Mouse (Mus musculus) MEL (cell line): ENCODE measurements around the gene Apc2.

Experiments
- CHD1 ChIP-seq: IDR thresholded peaks from 2 replicates; pipeline ENCODE4 v1.6.1; 2012; ENCODE audit warnings: low read depth, mild to moderate bottlenecking, inconsistent platforms, low read length, improper control_type of control experiment
- CTCF ChIP-seq, 3 experiments: IDR thresholded peaks in 2 of 3; conservative IDR thresholded peaks in 1 of 3; 2 replicates each; pipeline ENCODE4 v1.5.1; 2011 to 2012; ENCODE audit warnings: low read length in 3 of 3, low read depth in 2 of 3, mild to moderate bottlenecking in 2 of 3, improper control_type of control experiment in 1 of 3, inconsistent platforms in 1 of 3, mixed read lengths in 1 of 3, moderate library complexity in 1 of 3; ENCODE audit not compliant: control insufficient read depth in 1 of 3, insufficient read depth in 1 of 3, poor library complexity in 1 of 3, severe bottlenecking in 1 of 3
- EP300 ChIP-seq, 2 experiments: IDR thresholded peaks; 2 replicates each; pipeline ENCODE4 v1.6.1; 2011; ENCODE audit warnings: improper control_type of control experiment in 2 of 2, low read length in 2 of 2, low read depth in 1 of 2, mild to moderate bottlenecking in 1 of 2
- MAX ChIP-seq: IDR thresholded peaks from 2 replicates; pipeline ENCODE4 v1.6.1; 2011; ENCODE audit warnings: low read length, improper control_type of control experiment
- MAZ ChIP-seq: IDR thresholded peaks from 2 replicates; pipeline ENCODE4 v1.6.1; 2012; ENCODE audit warnings: low read depth, mild to moderate bottlenecking, inconsistent platforms, low read length, improper control_type of control experiment
- POLR2A ChIP-seq, 2 experiments: IDR thresholded peaks; 2 replicates each; pipeline ENCODE4 v1.6.1; 2011 to 2012; ENCODE audit warnings: low read length in 2 of 2, mild to moderate bottlenecking in 2 of 2, control low read depth in 1 of 2, improper control_type of control experiment in 1 of 2, low read depth in 1 of 2, moderate library complexity in 1 of 2; ENCODE audit not compliant: control insufficient read depth in 1 of 2, insufficient read depth in 1 of 2, poor library complexity in 1 of 2
- SIN3A ChIP-seq: IDR thresholded peaks from 2 replicates; pipeline ENCODE4 v1.6.1; 2012; ENCODE audit warnings: low read length, improper control_type of control experiment, inconsistent platforms
- TAL1 ChIP-seq: IDR thresholded peaks from 2 replicates; pipeline ENCODE4 v1.6.1; 2012; ENCODE audit warnings: mild to moderate bottlenecking, inconsistent platforms, low read length, moderate library complexity, mixed read lengths
- TCF12 ChIP-seq: IDR thresholded peaks from 2 replicates; pipeline ENCODE4 v1.6.1; 2014; ENCODE audit warnings: low read depth, mild to moderate bottlenecking, inconsistent platforms, low read length, improper control_type of control experiment, moderate library complexity
- ZMIZ1 ChIP-seq: IDR thresholded peaks from 2 replicates; pipeline ENCODE4 v1.6.1; 2012; ENCODE audit warnings: low read depth, mild to moderate bottlenecking, inconsistent platforms, low read length, improper control_type of control experiment, moderate library complexity

DNA sequence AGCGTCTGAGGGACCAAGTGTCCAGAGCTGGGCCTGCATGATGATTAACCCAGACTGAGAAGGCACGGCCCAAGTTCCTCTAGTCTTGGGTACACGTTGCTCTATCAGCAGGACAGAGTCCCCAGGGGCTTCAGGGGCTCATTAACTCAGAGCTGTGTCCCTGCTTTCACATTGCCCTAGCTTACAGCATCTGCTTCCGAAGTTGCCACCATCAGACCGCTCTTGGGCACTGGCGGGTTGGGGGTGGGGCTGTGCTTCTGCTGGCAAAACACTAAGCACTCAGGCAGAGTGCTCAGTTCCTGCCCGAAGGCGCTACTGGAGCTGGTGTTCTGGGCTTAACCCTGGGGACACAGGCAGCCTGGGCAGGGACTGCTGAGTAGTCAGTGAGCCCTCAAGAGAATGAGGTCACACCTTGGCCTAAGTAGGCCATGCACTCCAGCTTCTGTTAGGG lies 13.8 kb upstream of the Apc2 start:
- TF ChIP-seq POLR2A (IDR thresholded peaks at IDR 0.05; ENCODE audit: control insufficient read depth in 1 of 2, insufficient read depth in 1 of 2, low read depth in 1 of 2, low read length in 2 of 2, poor library complexity in 1 of 2) (0 out of 4 replicates have a peak, but pooled peaks of 1 of the 2 experiments have one; percentile 7), CHD1 (no peak), CTCF (IDR thresholded peaks at IDR 0.05 in 2 of 3, conservative IDR thresholded peaks at IDR 0.05 in 1 of 3; ENCODE audit: control insufficient read depth in 1 of 3, insufficient read depth in 1 of 3, low read depth in 2 of 3, low read length in 3 of 3, poor library complexity in 1 of 3, severe bottlenecking in 1 of 3) (no peak), MAZ (no peak), SIN3A (no peak), MAX (no peak), EP300 (IDR thresholded peaks at IDR 0.05; ENCODE audit: low read depth in 1 of 2, low read length in 2 of 2) (no peak), TCF12 (no peak), TAL1 (no peak), ZMIZ1 (no peak)
